Mouse (Mus musculus): Measurements from ENCODE around the gene Cmtm1.

- TF ChIP-seq TAL1 (IDR thresholded peaks at IDR 0.05; ENCODE audit: low read length), result no peak
- TF ChIP-seq GATA1 (IDR thresholded peaks at IDR 0.05; ENCODE audit: low read length), result no peak
Observed at GRCm38 (mm10) chr8:104346706-104347105, 36.8 kb upstream of the Cmtm1 start.

Measured in erythroblast, embryonic 14.5 days (primary cell).